Mouse (Mus musculus) retina, postnatal 1 day (tissue): ENCODE measurements around the gene Luc7l3.

Experiments
- DNase-seq: peaks from one replicate; pipeline ENCODE4 v3.0.0-alpha.2; 2012

The Luc7l3 gene

DNA sequence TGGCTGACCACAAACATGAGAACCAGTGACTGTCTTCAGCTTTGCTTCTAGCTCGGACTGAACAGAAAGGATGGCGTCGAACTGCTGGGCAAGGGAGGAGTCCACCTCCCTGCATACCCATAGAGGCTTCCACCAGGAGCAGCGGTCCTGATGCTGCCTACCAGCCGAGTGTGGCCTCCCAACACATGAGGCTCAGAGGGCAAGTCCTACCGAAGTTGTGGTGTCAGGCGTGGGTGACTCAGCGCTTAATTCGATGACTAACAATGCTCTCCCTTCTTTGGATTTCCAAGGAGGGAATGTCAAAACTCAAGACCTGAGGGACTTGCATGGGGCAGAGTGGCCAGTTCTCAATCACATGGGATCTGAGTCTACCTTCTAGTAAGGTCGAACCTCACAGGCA, 68.1 kb downstream of the Luc7l3 start:
- DNase-seq = no peak

- no peak for DNase-seq
Observed at GRCm38 (mm10) chr11:94253156-94253555, 68.6 kb downstream of the Luc7l3 start.

GRCm38 (mm10) chr11:94246789-94247061, 75.1 kb downstream of the Luc7l3 start:
- DNase-seq = no peak

- peak; percentile 93 for DNase-seq
Observed at GRCm38 (mm10) chr11:94245955-94246788, 75.6 kb downstream of the Luc7l3 start, which contains the start of gene Wfikkn2. Wfikkn2 (minus strand) TSS chr11:94246005.

DNA sequence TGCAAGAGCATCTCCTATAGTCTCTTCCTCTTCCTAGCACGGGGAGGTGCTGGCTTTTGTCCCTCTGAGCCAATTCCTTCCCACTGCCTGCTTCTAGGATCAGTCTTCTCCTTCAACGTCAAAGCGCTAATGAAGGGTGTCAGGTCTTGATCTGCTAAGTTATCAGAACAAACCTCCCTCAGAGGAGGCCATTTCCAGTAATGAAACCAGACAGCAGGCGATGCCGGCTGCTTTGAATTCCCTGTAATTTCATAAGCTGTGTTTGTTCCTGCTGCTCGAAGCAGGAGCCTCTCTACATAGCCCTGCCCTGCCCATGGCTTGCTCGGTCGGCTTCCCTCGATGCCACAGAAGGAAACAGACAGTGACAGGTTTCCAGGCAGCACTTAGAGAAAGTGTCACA, 77.4 kb downstream of the Luc7l3 start:
- DNase-seq = peak; percentile 81

DNA sequence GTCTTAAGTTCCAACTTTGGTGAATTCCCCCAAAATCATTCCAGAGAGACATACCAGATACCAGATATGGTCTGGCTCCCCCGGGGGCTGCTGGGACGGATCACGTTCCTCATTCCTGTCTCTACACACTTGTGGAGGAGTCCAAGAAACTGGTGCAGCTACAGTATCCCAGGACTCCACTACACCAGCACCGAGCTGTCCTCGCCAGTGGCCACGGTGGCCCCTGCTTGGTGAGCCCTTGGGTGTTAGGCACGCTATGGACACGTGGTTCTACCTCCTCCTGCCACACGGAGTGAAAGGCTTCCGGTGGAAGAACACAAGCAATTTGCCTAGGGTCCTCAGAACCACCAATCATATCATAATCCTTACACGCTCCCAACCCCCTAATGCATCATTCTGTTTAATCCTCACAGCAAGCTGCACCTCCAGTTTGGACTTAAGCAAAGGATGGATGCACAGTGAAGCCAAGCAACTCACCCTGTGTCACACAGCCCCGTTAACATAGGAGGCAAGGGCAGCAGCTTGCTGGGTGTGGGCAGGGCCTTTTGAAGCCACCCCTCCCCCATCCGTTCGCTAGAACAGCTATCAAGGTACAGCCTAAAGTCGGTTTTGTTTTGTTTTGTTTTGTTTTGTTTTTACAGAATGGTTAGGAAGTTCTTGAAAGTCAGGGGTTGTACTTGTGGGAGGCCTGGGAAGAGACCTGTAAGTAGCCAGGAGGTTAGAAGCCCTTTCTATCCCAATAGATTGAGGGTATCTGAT, 78.2 kb downstream of the Luc7l3 start:
- peak; percentile 49 for DNase-seq

GRCm38 (mm10) chr11:94242760-94243421, 78.9 kb downstream of the Luc7l3 start:
- peak; percentile 67 for DNase-seq

DNA sequence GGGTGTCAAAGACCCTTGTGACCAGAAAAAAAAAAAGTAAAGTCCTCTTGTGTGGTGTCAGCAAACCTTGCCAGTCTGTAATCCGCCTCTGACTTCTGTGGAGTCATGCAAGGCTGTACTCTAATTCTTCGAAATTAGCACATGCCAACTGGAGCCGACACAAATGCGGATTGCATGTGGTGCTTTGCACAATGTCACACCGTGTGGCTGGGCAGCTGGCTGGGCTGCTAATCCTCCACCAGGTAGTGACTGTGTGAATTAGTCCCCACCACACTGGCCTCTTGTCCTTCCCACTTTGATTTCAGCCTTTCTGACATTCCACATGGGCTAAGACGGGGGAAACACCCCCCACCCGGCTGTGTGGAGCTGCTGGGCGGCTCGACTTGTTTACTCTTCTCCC, 82.1 kb downstream of the Luc7l3 start:
- peak; percentile 80 for DNase-seq

DNA sequence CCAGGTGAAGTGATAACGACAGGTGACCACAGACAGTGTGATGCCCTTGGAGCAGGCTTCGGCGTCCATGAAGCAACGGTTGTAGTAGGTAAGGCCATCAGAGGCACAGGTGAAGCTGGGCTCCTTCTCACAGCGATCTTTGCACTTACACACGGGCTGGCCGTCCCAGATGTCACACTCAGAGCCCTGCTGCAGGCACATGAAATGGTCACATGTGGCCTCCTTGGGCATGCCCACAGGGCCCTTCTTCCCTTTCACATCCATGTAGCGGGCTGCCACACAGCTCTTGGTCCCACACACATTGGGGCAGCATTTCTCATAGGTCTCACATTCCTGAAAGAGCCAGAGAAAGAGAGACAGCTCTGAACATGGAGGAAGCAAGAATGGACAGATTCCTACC, 83.0 kb downstream of the Luc7l3 start:
- no peak for DNase-seq
